Mouse (Mus musculus) olfactory bulb, adult 2 months (tissue): ENCODE results near the gene Tsga10ip.

Experiments
- CTCF ChIP-seq: fragments of 200-500 bp; IDR thresholded peaks from 2 replicates; pipeline ENCODE4 v1.5.1; 2012; ENCODE audit warnings: low read depth, mild to moderate bottlenecking, low read length, moderate library complexity; ENCODE audit not compliant: insufficient read depth
- POLR2A ChIP-seq: fragments of 200-500 bp; IDR thresholded peaks from 2 replicates; pipeline ENCODE4 v1.6.1; 2012; ENCODE audit warnings: mild to moderate bottlenecking, low read depth, low read length, moderate library complexity; ENCODE audit not compliant: insufficient read depth

GRCm38 (mm10) chr19:5370932-5371331, 31.4 kb downstream of the Tsga10ip start:
- no peak for TF ChIP-seq POLR2A
- no peak for TF ChIP-seq CTCF
